Comparison of ENCODE assay signal across 8 mouse cellular contexts in genomic region chr9:50782155-50782554, GRCm38 (mm10). TPM values are rescaled to one million over a fixed set of nuclear protein-coding genes. Genes with fewer than 3 reads are reported as not detected.
A peak's percentile ranks its signal among the peaks of the same experiment; 100 is the strongest.
DNase-seq lines count a peak whose midpoint lies in the region; ATAC-seq and TF ChIP-seq lines count a peak whose summit lies in the region.

No protein-coding gene starts in this region.

- TF ChIP-seq POLR2A in cortical plate, adult 2 months (IDR thresholded peaks at IDR 0.05; ENCODE audit: extremely low read depth, insufficient read depth, low read length) = no peak

- intact Hi-C loops in gastrocnemius, adult 2 months (cut with DNase I) = no loop called here

- peak; percentile 64 for ATAC-seq in megakaryocyte, adult 5-6 weeks (ENCODE audit: poor library complexity, severe bottlenecking)

- no peaks in the 10 kb centered on the region for H3K4me1 ChIP-seq in cortical plate, adult 2 months (ENCODE audit: control insufficient read depth, insufficient read depth, low read length)

- H3K4me3 ChIP-seq in gastrocnemius, adult 2 months = no peak overlapping the region
- H3K4me3 ChIP-seq in cortical plate, adult 2 months (ENCODE audit: insufficient read depth, low read length) = no peak overlapping the region

- TF ChIP-seq CTCF in gastrocnemius, adult 2 months (IDR thresholded peaks at IDR 0.05) = peak; percentile 63
- TF ChIP-seq CTCF in cortical plate, adult 2 months (IDR thresholded peaks at IDR 0.05; ENCODE audit: extremely low read depth, insufficient read depth, low read length) = peak; percentile 40; the same call in 1 of the 2 replicates

- DNase-seq in gastrocnemius, adult 2 months = peak; percentile 36
- no peak for DNase-seq in gastrocnemius, adult 18-20 months (ENCODE audit: low spot score)
- peak; percentile 33 for DNase-seq in right cerebral cortex, postnatal 14 days
- no peak for DNase-seq in right cerebral cortex, postnatal 36 days (ENCODE audit: low spot score in 2 of 2)
- DNase-seq in thymus, postnatal 25 days = peak; percentile 70
- DNase-seq in gastrocnemius, adult 8-10 months (ENCODE audit: low spot score in 2 of 2) = no peak

- H3K27ac ChIP-seq in gastrocnemius, adult 2 months = no peak overlapping the region
- H3K27ac ChIP-seq in cortical plate, adult 2 months (ENCODE audit: insufficient read depth, low read length) = no peak overlapping the region

RNA-seq across cellular contexts. Expression of gene 1110032A03Rik, which starts 6.8 kb away (rescaled TPM):
- total RNA-seq in gastrocnemius, adult 2 months (2021) = 10 to 100 TPM; 10.4 to 11.2 TPM
- 10 to 100 TPM; 13.7 to 18.9 TPM for total RNA-seq in gastrocnemius, adult 18-20 months (2021)
- polyA plus RNA-seq in cortical plate, adult 2 months (2012; rRNA removed) = 101 and 102 TPM in 2 replicates
- total RNA-seq in megakaryocyte, adult 5-6 weeks (2015) = 14.7 and 15.1 TPM in 2 replicates
- 10.6 and 14.2 TPM in 2 replicates for total RNA-seq in megakaryocyte, adult 5-6 weeks (2017)
- 10 to 100 TPM; 12.1 to 15.4 (median 13.8) TPM for total RNA-seq in gastrocnemius, adult 8-10 months (2022)

RNA-seq across cellular contexts. Expression of gene Alg9, which starts 7.3 kb away (rescaled TPM):
- 10 to 100 TPM in 1 of 2 experiments, 1 to 10 TPM in 1; 7.8 to 11.2 TPM for total RNA-seq in gastrocnemius, adult 2 months (2021)
- 10 to 100 TPM; 10.3 to 10.8 TPM for total RNA-seq in gastrocnemius, adult 18-20 months (2021)
- polyA plus RNA-seq in cortical plate, adult 2 months (2012; rRNA removed) = 22.2 and 23.7 TPM in 2 replicates
- 13.1 and 14.3 TPM in 2 replicates for total RNA-seq in megakaryocyte, adult 5-6 weeks (2015)
- total RNA-seq in megakaryocyte, adult 5-6 weeks (2017) = 13.4 and 15.1 TPM in 2 replicates
- 10 to 100 TPM in 1 of 4 experiments, 1 to 10 TPM in 3; 8.0 to 11.0 (median 9.3) TPM for total RNA-seq in gastrocnemius, adult 8-10 months (2022)

RNA-seq across cellular contexts. Expression of gene Fdxacb1, which starts 14.1 kb away (rescaled TPM):
- total RNA-seq in gastrocnemius, adult 2 months (2021) = 1 to 10 TPM; 3.4 to 3.9 TPM
- 1 to 10 TPM; 4.2 to 4.4 TPM for total RNA-seq in gastrocnemius, adult 18-20 months (2021)
- polyA plus RNA-seq in cortical plate, adult 2 months (2012; rRNA removed) = 6.6 and 7.9 TPM in 2 replicates
- 5.8 and 6.4 TPM in 2 replicates for total RNA-seq in megakaryocyte, adult 5-6 weeks (2015)
- 4.7 and 4.8 TPM in 2 replicates for total RNA-seq in megakaryocyte, adult 5-6 weeks (2017)
- 1 to 10 TPM; 2.7 to 6.1 (median 3.4) TPM for total RNA-seq in gastrocnemius, adult 8-10 months (2022)

RNA-seq across cellular contexts. Expression of gene Hspb2, which starts 30.0 kb away (rescaled TPM):
- total RNA-seq in gastrocnemius, adult 2 months (2021) = 100 to 1,000 TPM; 123 to 143 TPM
- total RNA-seq in gastrocnemius, adult 18-20 months (2021) = 100 to 1,000 TPM; 120 to 134 TPM
- polyA plus RNA-seq in cortical plate, adult 2 months (2012; rRNA removed) = 3.8 and 4.9 TPM in 2 replicates
- not detected in 2 replicates for total RNA-seq in megakaryocyte, adult 5-6 weeks (2015)
- not detected in 2 replicates for total RNA-seq in megakaryocyte, adult 5-6 weeks (2017)
- 100 to 1,000 TPM; 118 to 146 (median 133) TPM for total RNA-seq in gastrocnemius, adult 8-10 months (2022)

RNA-seq across cellular contexts. Expression of gene Cryab, which starts 31.0 kb away (rescaled TPM):
- total RNA-seq in gastrocnemius, adult 2 months (2021) = 1,000 to 10,000 TPM in 1 of 2 experiments, 100 to 1,000 TPM in 1; 885 to 2,545 TPM
- 1,000 to 10,000 TPM; 1,743 to 2,314 TPM for total RNA-seq in gastrocnemius, adult 18-20 months (2021)
- polyA plus RNA-seq in cortical plate, adult 2 months (2012; rRNA removed) = 267 and 331 TPM in 2 replicates
- total RNA-seq in megakaryocyte, adult 5-6 weeks (2015) = 1.8 and 3.9 TPM in 2 replicates
- total RNA-seq in megakaryocyte, adult 5-6 weeks (2017) = 0.62 and 3.1 TPM in 2 replicates
- 1,000 to 10,000 TPM; 1,194 to 1,381 (median 1,261) TPM for total RNA-seq in gastrocnemius, adult 8-10 months (2022)

Comparison
In these comparisons a context has a peak if more than half of its experiments do, and no peak if none do; other contexts are left out.
1. DNase-seq: peak in gastrocnemius, adult 2 months (single experiment), right cerebral cortex, postnatal 14 days (single experiment) and thymus, postnatal 25 days (single experiment); none in gastrocnemius, adult 18-20 months (single experiment), right cerebral cortex, postnatal 36 days (0 of 2) and gastrocnemius, adult 8-10 months (0 of 2).